Mouse (Mus musculus) cerebellum, adult 11-12 months (tissue): ENCODE data around the gene Fasn.
A peak's percentile ranks its signal among the peaks of the same experiment; 100 is the strongest.
"Not testable (repeated sequence)": the region's sequence is repeated elsewhere in the genome, so short reads cannot be mapped to it uniquely, and the experiment has no call there.

ENCODE experiments used
- DNase-seq: peaks from one replicate; pipeline ENCODE4 v3.0.0; 2022

The Fasn gene

DNA sequence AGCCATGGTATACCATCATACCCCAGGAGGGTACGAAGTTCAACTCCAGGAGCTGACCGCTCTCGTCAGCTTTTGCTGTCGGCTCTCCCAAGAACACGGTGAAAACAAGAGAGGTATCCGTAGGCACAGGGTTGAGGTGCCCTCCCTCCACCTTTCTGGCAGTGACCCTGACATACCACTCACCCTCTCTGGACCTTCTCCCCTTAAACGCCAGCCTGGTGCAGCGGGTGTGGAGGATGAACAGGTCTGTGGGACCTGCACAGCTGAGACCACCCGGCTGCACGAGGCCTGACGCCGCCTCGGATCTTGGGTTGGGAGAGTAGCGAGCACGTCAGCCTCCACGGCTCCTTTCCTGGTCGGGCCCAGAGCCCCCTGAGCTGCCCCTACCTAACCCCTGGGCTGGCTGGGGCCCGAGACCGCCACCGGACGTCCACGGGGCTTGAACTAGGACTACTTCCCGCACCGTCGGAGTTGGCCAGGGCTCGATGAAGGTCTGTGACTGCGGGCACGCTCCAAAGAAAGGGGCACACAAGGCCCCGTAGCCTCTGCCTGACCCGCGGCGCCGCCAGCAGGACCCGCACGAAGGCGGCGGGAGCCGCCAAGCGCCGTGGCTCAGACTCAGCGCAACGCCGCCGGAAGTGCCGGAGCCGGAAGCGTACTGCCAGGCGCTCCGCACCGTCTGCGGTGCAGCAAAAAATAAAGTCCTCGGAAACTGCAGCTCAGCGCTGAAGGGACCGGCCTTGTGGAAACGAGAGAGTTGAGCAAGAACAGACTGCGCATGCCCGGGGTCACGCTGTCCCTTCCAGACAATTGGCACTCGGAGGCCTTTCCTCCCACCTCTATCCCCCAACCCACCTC is 28.4 kb downstream of the Fasn start, which contains the start of gene Dus1l:
Dus1l (minus strand) TSS at position 648 of the 858 bp plus-strand sequence.
- peak; percentile 95 for DNase-seq

- no peak for DNase-seq
Observed at GRCm38 (mm10) chr11:120792652-120793051, 31.7 kb downstream of the Fasn start.

DNA sequence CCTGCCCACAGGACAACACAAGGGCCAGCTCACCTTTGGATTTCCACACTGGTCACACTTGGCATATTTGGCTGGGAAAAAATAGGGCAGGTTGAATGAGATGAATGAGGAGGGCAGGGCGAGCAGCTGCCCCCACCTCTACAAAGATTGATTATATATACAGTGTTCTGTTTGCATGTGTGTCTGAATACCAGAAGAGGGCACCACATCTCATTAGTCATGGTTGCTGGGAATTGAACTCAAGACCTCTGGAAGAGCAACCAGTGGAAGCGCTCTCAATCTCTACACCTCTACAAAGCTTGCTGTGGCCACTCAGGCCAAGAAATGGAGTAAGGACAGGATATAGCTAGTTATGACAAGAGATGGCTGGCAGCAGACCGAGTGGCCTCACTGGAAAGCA is 34.5 kb downstream of the Fasn start:
- peak; percentile 4 for DNase-seq

- peak; percentile 6 for DNase-seq
Observed at GRCm38 (mm10) chr11:120789355-120789754, 35.0 kb downstream of the Fasn start.

- DNase-seq, result peak; percentile 4
Observed at GRCm38 (mm10) chr11:120788460-120788859, 35.9 kb downstream of the Fasn start.

GRCm38 (mm10) chr11:120785145-120785544 is 39.2 kb downstream of the Fasn start:
- DNase-seq, result no peak

GRCm38 (mm10) chr11:120784064-120784791 is 40.1 kb downstream of the Fasn start, which contains the start of the genes Rfng and Gps1:
Rfng (minus strand) TSS chr11:120784207.
Gps1 (plus strand) TSS chr11:120784272.
- DNase-seq, result peak; percentile 81

- peak; percentile 65 for DNase-seq
Observed at GRCm38 (mm10) chr11:120783426-120784063, 40.8 kb downstream of the Fasn start.

DNA sequence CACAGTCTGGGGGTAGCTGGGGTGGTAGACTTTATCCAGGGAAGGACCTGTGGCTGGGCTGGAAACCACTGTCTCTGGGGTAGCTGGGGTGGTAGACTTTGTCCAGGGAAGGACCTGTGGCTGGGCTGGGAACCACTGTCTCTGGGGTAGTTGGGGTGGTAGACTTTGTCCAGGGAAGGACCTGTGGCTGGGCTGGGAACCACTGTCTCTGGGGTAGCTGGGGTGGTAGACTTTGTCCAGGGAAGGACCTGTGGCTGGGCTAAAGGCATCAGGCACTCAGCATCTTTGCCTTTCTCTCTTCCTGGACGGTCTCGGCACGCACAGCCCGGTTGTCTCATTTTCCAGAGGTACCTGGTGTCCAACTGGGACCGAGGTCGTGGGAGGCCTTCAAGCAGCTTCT is 43.0 kb downstream of the Fasn start:
- not testable (repeated sequence) for DNase-seq

GRCm38 (mm10) chr11:120779876-120780275 is 44.5 kb downstream of the Fasn start:
- DNase-seq, result no peak

- DNase-seq, result peak; percentile 19
Observed at GRCm38 (mm10) chr11:120777123-120777522, 47.2 kb downstream of the Fasn start.

GRCm38 (mm10) chr11:120775774-120776469 is 48.4 kb downstream of the Fasn start:
- peak; percentile 89 for DNase-seq

GRCm38 (mm10) chr11:120773463-120774190 is 50.7 kb downstream of the Fasn start:
- no peak for DNase-seq

GRCm38 (mm10) chr11:120772749-120773148 is 51.6 kb downstream of the Fasn start:
- no peak for DNase-seq

- no peak for DNase-seq
Observed at GRCm38 (mm10) chr11:120768206-120768605, 56.1 kb downstream of the Fasn start.

- DNase-seq, result not testable (repeated sequence)
Observed at GRCm38 (mm10) chr11:120767023-120767422, 57.3 kb downstream of the Fasn start.

DNA sequence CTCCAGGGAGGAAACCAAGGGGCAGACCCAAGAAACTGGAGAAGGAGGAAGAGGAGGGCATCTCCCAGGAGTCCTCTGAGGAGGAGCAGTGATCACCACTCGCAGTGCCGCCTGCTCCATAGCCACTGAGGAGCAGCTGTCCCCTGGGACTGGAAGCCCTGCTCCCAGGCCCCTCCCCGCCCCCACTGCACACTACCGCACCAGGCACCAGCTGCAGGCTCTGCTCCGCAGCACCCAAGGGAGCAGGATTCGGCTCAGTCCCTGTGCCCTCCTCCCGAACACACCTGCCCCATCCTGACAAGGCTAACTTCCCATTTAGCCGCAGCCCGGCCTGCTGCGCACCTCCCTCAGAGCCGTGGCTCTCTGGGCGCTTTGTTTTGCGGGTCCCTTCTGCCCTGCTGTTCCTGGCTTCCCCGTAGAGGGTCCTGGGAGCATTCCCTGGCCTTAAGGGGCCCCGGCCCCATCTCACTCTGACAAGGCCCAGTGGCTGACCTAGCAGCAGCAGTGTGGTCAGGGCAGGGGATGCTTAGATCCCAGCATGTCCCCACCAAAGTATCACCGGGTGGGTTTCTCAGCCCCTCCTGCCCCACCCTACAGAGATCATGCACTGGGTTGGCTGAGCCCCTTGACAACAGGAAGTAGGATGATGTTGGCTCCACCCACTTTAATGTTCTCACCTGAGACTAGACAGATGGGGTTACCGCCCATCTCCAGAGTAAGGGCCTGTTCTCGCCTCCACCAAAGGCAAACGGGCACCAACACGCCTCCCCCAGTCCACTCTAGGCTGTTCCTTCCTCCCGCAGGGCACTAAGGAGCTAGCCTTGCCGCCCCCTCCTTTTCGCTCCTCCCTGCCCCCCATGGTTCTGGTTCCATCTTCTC is 61.0 kb downstream of the Fasn start:
- peak; percentile 20 for DNase-seq

- DNase-seq, result not testable (repeated sequence)
Observed at GRCm38 (mm10) chr11:120762672-120763041, 61.7 kb downstream of the Fasn start, which contains the start of gene Hmga1b. Hmga1b (plus strand) TSS chr11:120762794.

- no peak for DNase-seq
Observed at GRCm38 (mm10) chr11:120761811-120762671, 62.3 kb downstream of the Fasn start.

DNA sequence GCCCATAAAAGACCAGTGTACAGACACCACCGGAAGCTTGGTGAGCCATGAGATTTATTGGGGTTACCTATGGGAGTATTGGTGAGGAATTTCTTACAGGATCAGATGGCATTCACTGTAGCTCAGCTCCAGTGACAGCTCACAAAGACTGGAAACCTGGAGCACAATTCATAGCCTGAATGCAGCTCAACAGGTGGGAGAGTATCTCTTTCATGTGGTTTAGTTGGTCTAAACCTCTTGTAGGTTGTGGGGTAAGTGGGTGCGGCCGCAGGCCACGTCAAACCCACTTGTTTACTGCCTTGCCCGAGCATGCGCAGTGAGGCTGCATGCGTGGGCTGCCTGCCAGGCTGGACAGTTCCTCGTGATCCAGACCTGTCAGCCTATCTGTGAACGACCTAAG is 64.1 kb downstream of the Fasn start:
- no peak for DNase-seq
